Mouse (Mus musculus) midbrain, embryonic 13.5 days (tissue): ENCODE measurements around the gene Hist1h2ap. TPM values are rescaled to one million over a fixed set of nuclear protein-coding genes. Genes with fewer than 3 reads are reported as not detected.
"Not testable (repeated sequence)": the region's sequence is repeated elsewhere in the genome, so short reads cannot be mapped to it uniquely, and the experiment has no call there.

Experiments used
- ATAC-seq: fragments of 200-750 bp; cut with Nextera tagmentation; 2 replicates; pipeline ENCODE4 v1.8.0; 2017; ENCODE audit warnings: mild to moderate bottlenecking, moderate TSS enrichment, moderate library complexity
- H3K27ac ChIP-seq: fragments of 300-500 bp; sonication (generic); 2 replicates; pipeline ENCODE4 v1.5.1; 2015; ENCODE audit warnings: inconsistent platforms, mild to moderate bottlenecking, moderate library complexity
- H3K27me3 ChIP-seq: fragments of 300-500 bp; sonication (generic); 2 replicates; pipeline ENCODE4 v1.6.1; 2015; ENCODE audit warnings: mild to moderate bottlenecking, inconsistent platforms
- H3K36me3 ChIP-seq: fragments of 300-500 bp; sonication (generic); 2 replicates; pipeline ENCODE4 v1.6.1; 2015; ENCODE audit warnings: mild to moderate bottlenecking, inconsistent platforms
- H3K4me1 ChIP-seq: fragments of 300-500 bp; sonication (generic); replicated peaks from 2 replicates; pipeline ENCODE4 v1.6.1; 2015; ENCODE audit warnings: inconsistent platforms
- H3K4me2 ChIP-seq: fragments of 300-500 bp; sonication (generic); replicated peaks from 2 replicates; pipeline ENCODE4 v1.6.1; 2015; ENCODE audit warnings: moderate library complexity, mild to moderate bottlenecking, inconsistent platforms
- H3K4me3 ChIP-seq: fragments of 300-500 bp; sonication (generic); replicated peaks from 2 replicates; pipeline ENCODE4 v1.5.1; 2015; ENCODE audit warnings: mild to moderate bottlenecking, inconsistent platforms
- H3K9ac ChIP-seq: fragments of 300-500 bp; sonication (generic); replicated peaks from 2 replicates; pipeline ENCODE4 v1.6.1; 2015; ENCODE audit warnings: mild to moderate bottlenecking, inconsistent platforms
- H3K9me3 ChIP-seq: fragments of 300-500 bp; sonication (generic); 2 replicates; pipeline ENCODE4 v1.6.1; 2016; ENCODE audit warnings: mild to moderate bottlenecking, inconsistent platforms
- WGBS: fragments of 180-500 bp; shearing (Covaris S2); methylation state at CpG from one replicate; pipeline ENCODE4 v1.1.7; 2015; 5-methylcytosine and 5-hydroxymethylcytosine counted together
- polyA plus RNA-seq: library from polyadenylated mRNA; unstranded; fragments of >200 nt; fragmentation: Nextera tagmentation; extraction: Ambion mirVana; gene quantifications from 2 replicates; pipeline ENCODE4 v1.2.1, GENCODE M21; 2015

Gene Hist1h2ap
- polyA plus RNA-seq, 1 experiment from 2014 or later: 1,932 TPM

GRCm38 (mm10) chr13:21846356-21846755, 13.0 kb upstream of the Hist1h2ap start:
- H3K4me3 ChIP-seq, H3K9ac ChIP-seq, H3K27me3 ChIP-seq, H3K27ac ChIP-seq, H3K9me3 ChIP-seq, H3K4me1 ChIP-seq, ATAC-seq, H3K36me3 ChIP-seq, H3K4me2 ChIP-seq: not testable (repeated sequence)

- H3K4me3 ChIP-seq, H3K4me1 ChIP-seq, H3K9ac ChIP-seq, H3K27me3 ChIP-seq, H3K27ac ChIP-seq, H3K4me2 ChIP-seq, H3K36me3 ChIP-seq, H3K9me3 ChIP-seq: not testable (repeated sequence)
- peak; percentile 82 for ATAC-seq
- WGBS: no CpG with 5 or more reads among the region's 4 CpGs
Observed at GRCm38 (mm10) chr13:21840508-21840907, 7.2 kb upstream of the Hist1h2ap start.

GRCm38 (mm10) chr13:21831418-21832394, 1.6 kb downstream of the Hist1h2ap start, which contains the start of gene Hist1h4n:
Hist1h4n (minus strand) TSS chr13:21832196.
- H3K9me3 ChIP-seq, H3K4me1 ChIP-seq, H3K27me3 ChIP-seq, H3K9ac ChIP-seq, H3K36me3 ChIP-seq: not testable (repeated sequence)
- H3K4me2 ChIP-seq: peak within 1 kb of the TSS; percentile 47
- peak; percentile 81 for ATAC-seq
- under 1% methylated on average over 26 of the region's 58 CpGs for WGBS
- peak within 1 kb of the TSS; percentile 71 for H3K27ac ChIP-seq
- H3K4me3 ChIP-seq: peak within 1 kb of the TSS; percentile 23

- H3K9ac ChIP-seq: no peak overlapping the region
- H3K27me3 ChIP-seq: no peaks in the 10 kb centered on the region
- no peak overlapping the region for H3K4me3 ChIP-seq
- no peaks in the 10 kb centered on the region for H3K4me1 ChIP-seq
- no peaks in the 10 kb centered on the region for H3K36me3 ChIP-seq
- no peak overlapping the region for H3K4me2 ChIP-seq
- no peak overlapping the region for H3K27ac ChIP-seq
- 81% methylated on average over 10 of the region's 10 CpGs for WGBS
- no peaks in the 10 kb centered on the region for H3K9me3 ChIP-seq
- ATAC-seq: no peak
Observed at GRCm38 (mm10) chr13:21830344-21830743, 3.0 kb downstream of the Hist1h2ap start.

GRCm38 (mm10) chr13:21828511-21828910, 4.8 kb downstream of the Hist1h2ap start:
- WGBS: 88% methylated on average over 3 of the region's 3 CpGs
- Histone ChIP-seq H3K27me3 (no peaks in the 10 kb centered on the region), H3K9ac (no peak overlapping the region), H3K4me2 (no peak overlapping the region), H3K36me3 (no peaks in the 10 kb centered on the region), H3K4me3 (no peak overlapping the region), H3K9me3 (no peaks in the 10 kb centered on the region), H3K4me1 (no peaks in the 10 kb centered on the region), H3K27ac (no peak overlapping the region)
- ATAC-seq: no peak

GRCm38 (mm10) chr13:21820082-21820890, 13.0 kb downstream of the Hist1h2ap start:
- not testable (repeated sequence) for H3K27ac ChIP-seq, H3K9me3 ChIP-seq, H3K4me2 ChIP-seq, H3K9ac ChIP-seq, ATAC-seq, H3K4me3 ChIP-seq, H3K4me1 ChIP-seq, H3K27me3 ChIP-seq, H3K36me3 ChIP-seq
- WGBS: 67% methylated on average over 6 of the region's 16 CpGs

GRCm38 (mm10) chr13:21812092-21812491, 21.2 kb downstream of the Hist1h2ap start:
- ATAC-seq: peak; percentile 28
- H3K27ac ChIP-seq: not testable (repeated sequence)

GRCm38 (mm10) chr13:21811539-21811938, 21.8 kb downstream of the Hist1h2ap start, which contains the start of gene Hist1h4m:
Hist1h4m (plus strand) TSS chr13:21811746.
- WGBS: no CpG with 5 or more reads among the region's 24 CpGs

More at GRCm38 (mm10) chr13:21812092-21812491, 21.2 kb downstream of the Hist1h2ap start:
- not testable (repeated sequence) for H3K36me3 ChIP-seq, H3K4me1 ChIP-seq, H3K9me3 ChIP-seq, H3K27me3 ChIP-seq, H3K9ac ChIP-seq
- Histone ChIP-seq H3K4me3 (peak overlapping the region; percentile 23), H3K4me2 (peak overlapping the region; percentile 48)
- 0% methylated on average over 14 of the region's 14 CpGs for WGBS

GRCm38 (mm10) chr13:21811074-21811473, 22.2 kb downstream of the Hist1h2ap start:
- not testable (repeated sequence) for H3K4me3 ChIP-seq, H3K36me3 ChIP-seq, H3K27ac ChIP-seq, H3K9me3 ChIP-seq, H3K4me1 ChIP-seq, H3K4me2 ChIP-seq, H3K9ac ChIP-seq, H3K27me3 ChIP-seq
- ATAC-seq: peak; percentile 47
- WGBS: no CpG with 5 or more reads among the region's 8 CpGs

More at GRCm38 (mm10) chr13:21811539-21811938, 21.8 kb downstream of the Hist1h2ap start, which contains the start of gene Hist1h4m:
- H3K27ac ChIP-seq, H3K36me3 ChIP-seq, H3K9ac ChIP-seq, H3K4me1 ChIP-seq, H3K9me3 ChIP-seq, H3K27me3 ChIP-seq: not testable (repeated sequence)
- Histone ChIP-seq H3K4me3 (peak within 1 kb of the TSS; percentile 23), H3K4me2 (peak within 1 kb of the TSS; percentile 48)
- ATAC-seq: peak; percentile 44

GRCm38 (mm10) chr13:21810073-21810472, 23.2 kb downstream of the Hist1h2ap start, which contains the start of the genes Hist1h2bq and Hist1h2ao:
Hist1h2bq (minus strand) TSS chr13:21810197.
Hist1h2ao (plus strand) TSS chr13:21810465.
- H3K9me3 ChIP-seq, H3K27me3 ChIP-seq, H3K4me1 ChIP-seq, H3K9ac ChIP-seq, H3K36me3 ChIP-seq, H3K4me3 ChIP-seq, H3K4me2 ChIP-seq, H3K27ac ChIP-seq: not testable (repeated sequence)
- WGBS: no CpG with 5 or more reads among the region's 23 CpGs
- ATAC-seq: peak; percentile 98

GRCm38 (mm10) chr13:21803058-21803457, 30.2 kb downstream of the Hist1h2ap start:
- not testable (repeated sequence) for H3K4me2 ChIP-seq, H3K9ac ChIP-seq, H3K27me3 ChIP-seq, H3K4me3 ChIP-seq, H3K9me3 ChIP-seq, H3K4me1 ChIP-seq, H3K36me3 ChIP-seq, H3K27ac ChIP-seq
- WGBS: no CpG with 5 or more reads among the region's 4 CpGs
- ATAC-seq: peak; percentile 60; the same call in 1 of the 2 replicates

- H3K9me3 ChIP-seq, H3K9ac ChIP-seq, H3K4me3 ChIP-seq, H3K27ac ChIP-seq, H3K36me3 ChIP-seq, H3K4me1 ChIP-seq, H3K4me2 ChIP-seq, H3K27me3 ChIP-seq, ATAC-seq: not testable (repeated sequence)
Observed at GRCm38 (mm10) chr13:21797163-21797562, 36.1 kb downstream of the Hist1h2ap start.
